Mouse (Mus musculus): Measurements from ENCODE around the gene Gm11487. TPM values are rescaled to one million over a fixed set of nuclear protein-coding genes. Genes with fewer than 3 reads are reported as not detected.
"Not testable (repeated sequence)": the region's sequence is repeated elsewhere in the genome, so short reads cannot be mapped to it uniquely, and the experiment has no call there.

The Gm11487 gene
- polyA plus RNA-seq (2011; ENCODE audit: insufficient read depth, insufficient read length, low read depth, missing spikeins): not detected in 2 replicates

DNA sequence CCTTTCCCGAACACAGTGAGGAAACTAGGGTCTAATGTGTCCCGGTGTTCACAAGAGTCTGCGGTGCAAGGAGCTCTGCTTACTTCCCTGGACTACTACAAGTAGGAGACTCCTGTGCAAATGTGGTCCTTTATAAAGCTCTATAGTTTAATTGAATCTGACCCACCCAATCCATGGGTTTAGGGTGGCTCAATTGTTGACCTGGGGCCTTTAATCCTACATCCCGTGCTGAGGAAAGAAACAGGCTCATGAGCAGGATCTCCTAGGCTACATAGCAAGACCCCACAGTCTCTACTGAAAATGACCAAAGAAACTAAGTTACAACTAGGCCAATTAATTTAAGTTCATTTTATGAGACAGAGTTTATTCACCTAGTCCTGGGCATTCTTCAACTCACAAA is at the start of gene Gm11487:
Gm11487 (minus strand) TSS at position 101 of the 400 bp plus-strand sequence.
- H3K36me3 ChIP-seq (ENCODE audit: control insufficient read depth, insufficient read depth, low read length, poor library complexity, severe bottlenecking); H3K9ac ChIP-seq (ENCODE audit: low read depth, poor library complexity, severe bottlenecking); H3K27ac ChIP-seq (ENCODE audit: insufficient read depth, low read length); H3K27me3 ChIP-seq (ENCODE audit: control insufficient read depth, insufficient read depth, low read length, poor library complexity, severe bottlenecking); H3K4me3 ChIP-seq (ENCODE audit: low read depth, low read length); H3K4me1 ChIP-seq (ENCODE audit: control insufficient read depth, insufficient read depth, low read length); H3K9me3 ChIP-seq (replicated peaks; ENCODE audit: control insufficient read depth, insufficient read depth, low read length, poor library complexity, severe bottlenecking): not testable (repeated sequence)

DNA sequence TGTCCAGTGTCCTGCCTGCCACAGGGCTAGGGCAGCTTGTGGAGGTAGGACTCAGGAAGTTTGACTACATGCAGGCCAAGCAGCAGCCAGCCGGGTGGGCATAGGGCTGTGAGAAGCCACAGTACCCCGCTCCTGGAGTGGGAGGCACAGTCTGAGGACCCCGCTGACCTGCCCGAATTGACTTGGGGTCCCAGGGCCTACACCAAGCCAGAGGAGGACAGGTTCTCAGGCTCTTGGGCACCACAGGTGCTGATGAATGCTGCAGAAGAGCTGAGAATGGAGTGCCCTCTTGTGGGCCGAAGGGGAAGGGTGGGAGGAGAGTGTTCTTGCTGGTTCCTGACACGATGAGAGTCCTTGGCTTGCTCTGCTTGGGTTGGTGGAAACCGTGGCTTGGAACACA is 39.8 kb upstream of the Gm11487 start:
- TF ChIP-seq CTCF (IDR thresholded peaks at IDR 0.05; ENCODE audit: low read depth, low read length) (peak; percentile 69), EP300 (IDR thresholded peaks at IDR 0.05; ENCODE audit: insufficient read depth, low read depth, low read length) (no peak)
- Histone ChIP-seq H3K9ac (ENCODE audit: low read depth, poor library complexity, severe bottlenecking) (no peak overlapping the region), H3K9me3 (replicated peaks; ENCODE audit: control insufficient read depth, insufficient read depth, low read length, poor library complexity, severe bottlenecking) (no peaks in the 10 kb centered on the region), H3K36me3 (ENCODE audit: control insufficient read depth, insufficient read depth, low read length, poor library complexity, severe bottlenecking) (no peaks in the 10 kb centered on the region), H3K27ac (ENCODE audit: insufficient read depth, low read length) (no peak overlapping the region), H3K27me3 (ENCODE audit: control insufficient read depth, insufficient read depth, low read length, poor library complexity, severe bottlenecking) (no peaks in the 10 kb centered on the region), H3K4me1 (ENCODE audit: control insufficient read depth, insufficient read depth, low read length) (no peaks in the 10 kb centered on the region), H3K4me3 (ENCODE audit: low read depth, low read length) (no peak overlapping the region)

DNA sequence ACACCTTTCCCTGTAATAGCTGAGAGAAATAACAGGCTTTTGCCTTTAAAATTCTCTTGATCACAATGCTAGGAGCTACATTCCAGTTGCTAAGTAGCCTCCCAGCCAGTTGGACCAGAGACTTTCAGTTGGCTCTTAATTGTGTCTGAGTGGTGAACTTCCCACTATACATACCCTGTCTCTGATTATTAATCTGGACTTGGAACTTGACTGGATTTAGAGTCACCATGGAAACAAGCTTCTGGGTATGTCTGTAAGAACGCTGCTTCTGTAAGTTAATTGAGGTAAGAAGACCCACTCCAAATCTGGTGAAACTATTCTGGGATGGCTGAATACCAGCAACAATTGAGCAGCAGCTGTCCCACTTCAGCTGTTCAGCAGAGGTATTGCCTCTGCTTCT is 37.7 kb upstream of the Gm11487 start:
- Histone ChIP-seq H3K27ac (ENCODE audit: insufficient read depth, low read length) (no peak overlapping the region), H3K4me1 (ENCODE audit: control insufficient read depth, insufficient read depth, low read length) (no peaks in the 10 kb centered on the region), H3K9me3 (replicated peaks; ENCODE audit: control insufficient read depth, insufficient read depth, low read length, poor library complexity, severe bottlenecking) (no peaks in the 10 kb centered on the region), H3K4me3 (ENCODE audit: low read depth, low read length) (no peak overlapping the region), H3K36me3 (ENCODE audit: control insufficient read depth, insufficient read depth, low read length, poor library complexity, severe bottlenecking) (no peaks in the 10 kb centered on the region), H3K27me3 (ENCODE audit: control insufficient read depth, insufficient read depth, low read length, poor library complexity, severe bottlenecking) (no peaks in the 10 kb centered on the region), H3K9ac (ENCODE audit: low read depth, poor library complexity, severe bottlenecking) (no peak overlapping the region)
- TF ChIP-seq EP300 (IDR thresholded peaks at IDR 0.05; ENCODE audit: insufficient read depth, low read depth, low read length) (no peak), CTCF (IDR thresholded peaks at IDR 0.05; ENCODE audit: low read depth, low read length) (no peak), POLR2A (IDR thresholded peaks at IDR 0.05; ENCODE audit: insufficient read depth, low read length) (no peak)

DNA sequence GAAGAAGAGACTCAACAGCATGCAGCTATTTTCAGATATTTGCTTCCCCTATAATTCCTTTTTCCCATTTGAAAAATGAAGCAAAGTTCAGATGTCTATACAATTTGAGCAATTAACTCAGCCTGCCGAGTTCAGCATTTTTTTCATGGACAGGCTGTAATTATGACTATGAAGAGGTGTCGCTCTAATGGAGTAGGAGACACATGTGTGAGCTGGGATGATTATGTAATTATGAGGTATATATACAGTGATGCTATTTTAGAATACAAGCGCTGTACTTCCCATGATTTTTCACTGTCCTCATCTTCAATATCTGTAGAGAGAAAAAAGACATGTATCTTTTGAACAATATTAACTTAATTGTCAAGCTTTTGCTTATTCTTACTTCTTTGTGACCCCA is 21.0 kb upstream of the Gm11487 start:
- Histone ChIP-seq H3K36me3 (ENCODE audit: control insufficient read depth, insufficient read depth, low read length, poor library complexity, severe bottlenecking) (no peaks in the 10 kb centered on the region), H3K9me3 (replicated peaks; ENCODE audit: control insufficient read depth, insufficient read depth, low read length, poor library complexity, severe bottlenecking) (no peaks in the 10 kb centered on the region), H3K27me3 (ENCODE audit: control insufficient read depth, insufficient read depth, low read length, poor library complexity, severe bottlenecking) (no peaks in the 10 kb centered on the region), H3K4me3 (ENCODE audit: low read depth, low read length) (no peak overlapping the region), H3K9ac (ENCODE audit: low read depth, poor library complexity, severe bottlenecking) (no peak overlapping the region), H3K4me1 (ENCODE audit: control insufficient read depth, insufficient read depth, low read length) (no peaks in the 10 kb centered on the region), H3K27ac (ENCODE audit: insufficient read depth, low read length) (no peak overlapping the region)
- TF ChIP-seq POLR2A (IDR thresholded peaks at IDR 0.05; ENCODE audit: insufficient read depth, low read length): no peak

DNA sequence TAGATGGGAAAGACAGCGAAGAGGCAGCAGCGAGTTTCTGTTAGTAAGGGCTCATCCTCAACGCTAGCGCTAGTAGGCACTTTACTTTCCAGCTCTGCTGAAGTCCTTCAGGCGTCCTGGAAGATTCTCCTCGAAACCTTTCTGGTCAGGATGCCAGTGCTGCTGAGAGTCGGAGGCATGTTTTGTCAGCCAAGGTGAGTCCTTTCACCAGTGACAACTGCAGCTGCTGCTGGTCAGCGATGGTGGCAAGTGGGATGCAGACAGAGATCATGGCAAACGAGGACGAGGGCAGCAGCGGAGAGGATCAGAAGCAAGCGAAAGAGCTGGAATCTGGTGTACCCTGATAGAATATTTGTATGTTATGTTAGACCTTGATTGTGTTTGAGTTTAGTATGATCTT is 18.2 kb upstream of the Gm11487 start:
- H3K27ac ChIP-seq (ENCODE audit: insufficient read depth, low read length): no peak overlapping the region
- H3K4me3 ChIP-seq (ENCODE audit: low read depth, low read length): no peak overlapping the region
- no peaks in the 10 kb centered on the region for H3K36me3 ChIP-seq (ENCODE audit: control insufficient read depth, insufficient read depth, low read length, poor library complexity, severe bottlenecking)
- H3K9ac ChIP-seq (ENCODE audit: low read depth, poor library complexity, severe bottlenecking): no peak overlapping the region
- H3K27me3 ChIP-seq (ENCODE audit: control insufficient read depth, insufficient read depth, low read length, poor library complexity, severe bottlenecking): no peaks in the 10 kb centered on the region
- H3K4me1 ChIP-seq (ENCODE audit: control insufficient read depth, insufficient read depth, low read length): no peaks in the 10 kb centered on the region
- TF ChIP-seq EP300 (IDR thresholded peaks at IDR 0.05; ENCODE audit: insufficient read depth, low read depth, low read length): no peak
- TF ChIP-seq POLR2A (IDR thresholded peaks at IDR 0.05; ENCODE audit: insufficient read depth, low read length): no peak
- no peak for TF ChIP-seq CTCF (IDR thresholded peaks at IDR 0.05; ENCODE audit: low read depth, low read length)
- H3K9me3 ChIP-seq (replicated peaks; ENCODE audit: control insufficient read depth, insufficient read depth, low read length, poor library complexity, severe bottlenecking): no peaks in the 10 kb centered on the region

DNA sequence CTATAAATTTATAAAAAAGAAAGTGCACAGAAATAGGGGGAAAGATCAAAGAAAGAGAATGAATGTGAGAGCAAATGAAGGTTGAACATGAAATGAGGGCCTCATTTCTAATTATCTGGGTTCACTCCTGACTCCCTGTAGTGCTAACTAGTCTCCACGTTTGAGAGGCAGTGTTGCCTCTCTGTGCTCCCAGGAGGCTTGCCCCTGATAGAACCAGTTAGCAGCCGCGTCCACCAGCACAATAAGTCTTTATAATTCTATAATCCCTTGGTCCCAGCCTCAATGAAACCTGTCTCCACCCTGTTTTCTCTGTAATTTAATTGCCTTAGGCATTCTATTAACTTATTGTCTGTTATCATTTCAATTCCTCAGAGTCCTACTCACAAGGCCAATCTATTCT is 38.3 kb downstream of the Gm11487 start:
- H3K9me3 ChIP-seq (replicated peaks; ENCODE audit: control insufficient read depth, insufficient read depth, low read length, poor library complexity, severe bottlenecking): no peaks in the 10 kb centered on the region
- H3K9ac ChIP-seq (ENCODE audit: low read depth, poor library complexity, severe bottlenecking): no peak overlapping the region
- H3K4me3 ChIP-seq (ENCODE audit: low read depth, low read length): no peak overlapping the region
- H3K27ac ChIP-seq (ENCODE audit: insufficient read depth, low read length): no peak overlapping the region
- H3K36me3 ChIP-seq (ENCODE audit: control insufficient read depth, insufficient read depth, low read length, poor library complexity, severe bottlenecking): no peaks in the 10 kb centered on the region
- no peaks in the 10 kb centered on the region for H3K4me1 ChIP-seq (ENCODE audit: control insufficient read depth, insufficient read depth, low read length)
- H3K27me3 ChIP-seq (ENCODE audit: control insufficient read depth, insufficient read depth, low read length, poor library complexity, severe bottlenecking): no peaks in the 10 kb centered on the region
- TF ChIP-seq EP300 (IDR thresholded peaks at IDR 0.05; ENCODE audit: insufficient read depth, low read depth, low read length) (no peak), POLR2A (IDR thresholded peaks at IDR 0.05; ENCODE audit: insufficient read depth, low read length) (no peak), CTCF (IDR thresholded peaks at IDR 0.05; ENCODE audit: low read depth, low read length) (no peak)

Other genes with a start within 250 kb of the Gm11487 start
- gene Gm11238, start 202.8 kb upstream of the Gm11487 start, polyA plus RNA-seq (2011; ENCODE audit: insufficient read depth, insufficient read length, low read depth, missing spikeins): not detected in 2 replicates
- gene Gm11237, start 217.9 kb upstream of the Gm11487 start, polyA plus RNA-seq (2011; ENCODE audit: insufficient read depth, insufficient read length, low read depth, missing spikeins): not detected in 2 replicates
- not detected in 2 replicates for gene Gm11236, start 233.0 kb upstream of the Gm11487 start, polyA plus RNA-seq (2011; ENCODE audit: insufficient read depth, insufficient read length, low read depth, missing spikeins)